Mouse (Mus musculus) testis, adult 10 weeks (tissue): ENCODE measurements around the gene Il1b. TPM values are rescaled to one million over a fixed set of nuclear protein-coding genes. Genes with fewer than 3 reads are reported as not detected.

Experiments
- polyA plus RNA-seq: library from polyadenylated mRNA; stranded (reverse); fragments of 350-450 nt; fragmentation: Illumina TruSeq; extraction: RNeasy Lipid Tissue Mini Kit (QIAGEN cat#74804); gene quantifications from one replicate; pipeline ENCODE4 v1.2.3, GENCODE M21; 2014; ENCODE audit warnings: low read depth, low replicate concordance

The Il1b gene
- 0.94 TPM for polyA plus RNA-seq

DNA sequence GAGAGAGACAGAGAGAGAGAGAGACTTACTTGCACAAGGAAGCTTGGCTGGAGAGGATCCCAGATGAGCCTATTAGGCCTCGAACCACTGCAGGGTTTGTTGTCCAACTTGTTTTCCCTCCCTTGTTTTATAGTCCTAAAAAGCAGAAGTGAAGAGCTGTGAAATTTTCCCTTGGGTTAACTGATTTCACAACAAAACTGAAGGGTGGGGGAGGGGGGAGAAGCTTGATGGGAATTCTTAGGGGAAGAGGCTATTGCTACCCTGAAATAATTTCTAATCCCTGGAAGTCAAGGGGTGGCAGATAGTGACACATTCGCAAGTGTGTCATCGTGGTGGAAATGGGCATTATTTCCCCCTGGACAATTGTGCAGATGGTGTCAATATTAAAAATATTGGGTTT lies at the start of gene Il1b:
Gene Il1b, minus strand, starts transcription at position 101 of the 400 bp plus-strand sequence.

Other genes starting within 250 kb of the Il1b start
- 5.3 TPM for gene Chchd5, start 241.4 kb downstream of the Il1b start, polyA plus RNA-seq
- gene Slc20a1, start 172.4 kb downstream of the Il1b start, polyA plus RNA-seq = 20.5 TPM
- gene Ckap2l, start 73.9 kb downstream of the Il1b start, polyA plus RNA-seq = 88.5 TPM
- gene Il1a, start 61.2 kb downstream of the Il1b start, polyA plus RNA-seq = 1.1 TPM
- gene F830045P16Rik, start 165.5 kb upstream of the Il1b start, polyA plus RNA-seq = not detected
- gene Sirpa, start 221.7 kb upstream of the Il1b start, polyA plus RNA-seq = 1.3 TPM